Mouse (Mus musculus): ENCODE measurements around the gene Irf4. TPM values are rescaled to one million over a fixed set of nuclear protein-coding genes. Genes with fewer than 3 reads are reported as not detected.

The Irf4 gene
- polyA plus RNA-seq (2012; rRNA removed) = 0.19 and 0.22 TPM in 2 replicates

- peak in 1 of 2 experiments; percentile 19 for DNase-seq (ENCODE audit: extremely low spot score in 1 of 2, low spot score in 1 of 2)
Observed at GRCm38 (mm10) chr13:30749021-30749556, at the start of gene Irf4. Gene Irf4 (plus strand): TSS chr13:30749226.

GRCm38 (mm10) chr13:30702695-30703094 lies 46.3 kb upstream of the Irf4 start:
- DNase-seq (ENCODE audit: extremely low spot score in 1 of 2, low spot score in 1 of 2) = no peak

GRCm38 (mm10) chr13:30704246-30705095 lies 44.6 kb upstream of the Irf4 start:
- no peak for DNase-seq (ENCODE audit: extremely low spot score in 1 of 2, low spot score in 1 of 2)

- DNase-seq (ENCODE audit: extremely low spot score in 1 of 2, low spot score in 1 of 2) = no peak
Observed at GRCm38 (mm10) chr13:30711066-30711465, 38.0 kb upstream of the Irf4 start.

- no peak for DNase-seq (ENCODE audit: extremely low spot score in 1 of 2, low spot score in 1 of 2)
Observed at GRCm38 (mm10) chr13:30711711-30712110, 37.3 kb upstream of the Irf4 start.

- DNase-seq (ENCODE audit: extremely low spot score in 1 of 2, low spot score in 1 of 2) = no peak
Observed at GRCm38 (mm10) chr13:30712280-30712679, 36.7 kb upstream of the Irf4 start.

GRCm38 (mm10) chr13:30713621-30714020 lies 35.4 kb upstream of the Irf4 start:
- no peak for DNase-seq (ENCODE audit: extremely low spot score in 1 of 2, low spot score in 1 of 2)

GRCm38 (mm10) chr13:30714552-30714951 lies 34.5 kb upstream of the Irf4 start:
- DNase-seq (ENCODE audit: extremely low spot score in 1 of 2, low spot score in 1 of 2) = no peak

- DNase-seq (ENCODE audit: extremely low spot score in 1 of 2, low spot score in 1 of 2) = no peak
Observed at GRCm38 (mm10) chr13:30715060-30715459, 34.0 kb upstream of the Irf4 start.

GRCm38 (mm10) chr13:30715573-30715972 lies 33.5 kb upstream of the Irf4 start:
- no peak for DNase-seq (ENCODE audit: extremely low spot score in 1 of 2, low spot score in 1 of 2)

GRCm38 (mm10) chr13:30716611-30717010 lies 32.4 kb upstream of the Irf4 start:
- no peak for DNase-seq (ENCODE audit: extremely low spot score in 1 of 2, low spot score in 1 of 2)

- no peak for DNase-seq (ENCODE audit: extremely low spot score in 1 of 2, low spot score in 1 of 2)
Observed at GRCm38 (mm10) chr13:30722601-30723000, 26.4 kb upstream of the Irf4 start.

- DNase-seq (ENCODE audit: extremely low spot score in 1 of 2, low spot score in 1 of 2) = no peak
Observed at GRCm38 (mm10) chr13:30723258-30723657, 25.8 kb upstream of the Irf4 start.

- DNase-seq (ENCODE audit: extremely low spot score in 1 of 2, low spot score in 1 of 2) = no peak
Observed at GRCm38 (mm10) chr13:30723858-30724257, 25.2 kb upstream of the Irf4 start.

GRCm38 (mm10) chr13:30724691-30725271 lies 24.2 kb upstream of the Irf4 start:
- no peak for DNase-seq (ENCODE audit: extremely low spot score in 1 of 2, low spot score in 1 of 2)

- DNase-seq (ENCODE audit: extremely low spot score in 1 of 2, low spot score in 1 of 2) = no peak
Observed at GRCm38 (mm10) chr13:30726879-30727278, 22.1 kb upstream of the Irf4 start.

- DNase-seq (ENCODE audit: extremely low spot score in 1 of 2, low spot score in 1 of 2) = no peak
Observed at GRCm38 (mm10) chr13:30728155-30728554, 20.9 kb upstream of the Irf4 start.

GRCm38 (mm10) chr13:30729245-30729644 lies 19.8 kb upstream of the Irf4 start:
- DNase-seq (ENCODE audit: extremely low spot score in 1 of 2, low spot score in 1 of 2) = no peak

- no peak for DNase-seq (ENCODE audit: extremely low spot score in 1 of 2, low spot score in 1 of 2)
Observed at GRCm38 (mm10) chr13:30730104-30730793, 18.8 kb upstream of the Irf4 start.

GRCm38 (mm10) chr13:30732709-30733445 lies 16.1 kb upstream of the Irf4 start:
- DNase-seq (ENCODE audit: extremely low spot score in 1 of 2, low spot score in 1 of 2) = no peak
